Mouse (Mus musculus) lung, adult 2 months (tissue): ENCODE data around the gene Kcnip2.

ENCODE experiments used
- CTCF ChIP-seq: fragments of 200-500 bp; IDR thresholded peaks from 2 replicates; pipeline ENCODE4 v1.5.1; 2011; ENCODE audit warnings: mild to moderate bottlenecking, low read length, control low read depth; ENCODE audit not compliant: insufficient read depth
- POLR2A ChIP-seq: fragments of 200-500 bp; IDR thresholded peaks from 2 replicates; pipeline ENCODE4 v1.6.1; 2011; ENCODE audit warnings: low read depth, mild to moderate bottlenecking, control low read depth, low read length, borderline replicate concordance; ENCODE audit errors: extremely low read depth

DNA sequence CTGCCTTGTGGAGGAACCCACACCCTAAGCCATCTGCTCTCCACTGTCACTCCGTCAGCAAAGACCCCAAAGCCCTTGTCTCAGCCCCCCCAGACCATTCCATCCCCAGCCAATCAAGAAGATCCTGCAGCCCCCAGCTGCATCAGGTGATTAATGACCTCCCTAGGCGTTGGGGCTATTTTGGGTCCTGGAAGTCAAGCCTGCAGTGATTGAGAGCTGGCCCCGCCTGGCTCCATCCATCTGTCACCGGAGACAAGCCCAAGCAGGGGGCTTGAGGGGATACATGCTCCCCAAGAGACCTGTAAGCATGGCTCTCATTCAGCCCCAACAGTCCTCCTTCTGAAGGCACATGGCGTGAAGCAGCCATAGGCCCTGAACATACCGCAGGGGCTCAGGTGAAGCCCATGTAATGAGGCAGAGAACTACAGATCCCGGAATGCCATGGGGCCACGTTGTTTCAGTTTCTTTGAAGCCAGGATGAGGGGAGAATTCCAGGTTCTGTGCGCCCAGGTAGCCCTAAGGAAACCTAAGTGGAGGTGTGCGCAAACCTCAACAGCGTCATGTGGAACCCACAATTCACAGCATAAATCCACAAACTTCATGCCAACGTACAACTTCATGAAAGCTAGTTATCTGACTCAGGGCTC lies 4.7 kb downstream of the Kcnip2 start:
- TF ChIP-seq CTCF (no peak), POLR2A (no peak)
